Mouse (Mus musculus) embryonic fibroblast, embryonic 13.5 days (primary cell): Measurements from ENCODE around the gene Gle1. TPM values are rescaled to one million over a fixed set of nuclear protein-coding genes. Genes with fewer than 3 reads are reported as not detected.

ENCODE experiments used
- H3K27ac ChIP-seq: 2 replicates; pipeline ENCODE4 v1.5.1; 2012; ENCODE audit warnings: low read length, control low read depth, inconsistent platforms; ENCODE audit not compliant: insufficient read depth
- H3K4me1 ChIP-seq: 2 replicates; pipeline ENCODE4 v1.6.1; 2011; ENCODE audit warnings: low read length; ENCODE audit not compliant: control insufficient read depth, insufficient read depth
- H3K4me3 ChIP-seq: 2 replicates; pipeline ENCODE4 v1.5.1; 2011; ENCODE audit warnings: mild to moderate bottlenecking, control low read depth, low read length; ENCODE audit not compliant: insufficient read depth
- CTCF ChIP-seq: IDR thresholded peaks from 2 replicates; pipeline ENCODE4 v1.5.1; 2011; ENCODE audit warnings: mild to moderate bottlenecking, control low read depth, low read length, moderate library complexity, borderline replicate concordance; ENCODE audit not compliant: insufficient read depth
- POLR2A ChIP-seq: IDR thresholded peaks from 2 replicates; pipeline ENCODE4 v1.6.1; 2011; ENCODE audit warnings: low read depth, mild to moderate bottlenecking, control low read depth, low read length, moderate library complexity
- polyA plus RNA-seq: library from polyadenylated mRNA; stranded (reverse); fragments of >200 nt; gene quantifications from 2 replicates; pipeline ENCODE4 v1.2.4, GENCODE M21; 2011; ENCODE audit warnings: low read depth; ENCODE audit not compliant: missing spikeins, insufficient read length

Gle1 gene
- polyA plus RNA-seq, 1 experiment = 42.4 TPM

GRCm38 (mm10) chr2:29991962-29992361 lies 56.7 kb downstream of the Gle1 start:
- TF ChIP-seq POLR2A (no peak), CTCF (no peak)
- no peaks in the 10 kb centered on the region for H3K4me1 ChIP-seq
- H3K27ac ChIP-seq = no peak overlapping the region
- H3K4me3 ChIP-seq = no peak overlapping the region

GRCm38 (mm10) chr2:30009101-30009500 lies 73.9 kb downstream of the Gle1 start:
- Histone ChIP-seq H3K4me3 (no peak overlapping the region), H3K4me1 (no peaks in the 10 kb centered on the region), H3K27ac (no peak overlapping the region)
- no peak for TF ChIP-seq POLR2A
- TF ChIP-seq CTCF = no peak

Other genes with a start within 250 kb of the Gle1 start
- not detected in 2 replicates for gene Gm13420, start 183.7 kb upstream of the Gle1 start, polyA plus RNA-seq
- not detected in 2 replicates for gene Gm13547, start 176.1 kb upstream of the Gle1 start, polyA plus RNA-seq
- 9.3 and 12.6 TPM in 2 replicates for gene Coq4, start 147.9 kb upstream of the Gle1 start, polyA plus RNA-seq
- gene Trub2, start 146.9 kb upstream of the Gle1 start, polyA plus RNA-seq = 22.5 and 33.3 TPM in 2 replicates
- gene Slc27a4, start 132.8 kb upstream of the Gle1 start, polyA plus RNA-seq = 18.5 and 22.1 TPM in 2 replicates
- 42.0 and 44.5 TPM in 2 replicates for gene Urm1, start 115.4 kb upstream of the Gle1 start, polyA plus RNA-seq
- 52.3 and 58.2 TPM in 2 replicates for gene Cercam, start 66.3 kb upstream of the Gle1 start, polyA plus RNA-seq
- 69.8 and 83.2 TPM in 2 replicates for gene Odf2, start 46.2 kb upstream of the Gle1 start, polyA plus RNA-seq
- gene Sptan1, start 30.1 kb downstream of the Gle1 start, polyA plus RNA-seq = 222 and 243 TPM in 2 replicates
- 9.2 and 10.8 TPM in 2 replicates for gene Wdr34, start 113.5 kb downstream of the Gle1 start, polyA plus RNA-seq
- 457 and 582 TPM in 2 replicates for gene Set, start 122.0 kb downstream of the Gle1 start, polyA plus RNA-seq
- 6.5 and 8.2 TPM in 2 replicates for gene Pkn3, start 142.3 kb downstream of the Gle1 start, polyA plus RNA-seq
- gene Zdhhc12, start 158.2 kb downstream of the Gle1 start, polyA plus RNA-seq = 26.8 and 30.5 TPM in 2 replicates
- gene Zer1, start 189.2 kb downstream of the Gle1 start, polyA plus RNA-seq = 15.2 and 21.4 TPM in 2 replicates
- gene Tbc1d13, start 198.3 kb downstream of the Gle1 start, polyA plus RNA-seq = 39.8 and 41.0 TPM in 2 replicates
- 4.7 and 6.2 TPM in 2 replicates for gene Endog, start 236.1 kb downstream of the Gle1 start, polyA plus RNA-seq
- gene Spout1, start 243.0 kb downstream of the Gle1 start, polyA plus RNA-seq = 20.7 and 22.8 TPM in 2 replicates